ENCODE assay signal across 11 mouse cellular contexts in genomic region chr4:86294828-86295251, GRCm38 (mm10).
DNase-seq lines count a peak whose midpoint lies in the region; ATAC-seq lines count a peak whose summit lies in the region.
"Had no signal": no experiment of that assay in that cellular context is flagged by ENCODE, and none has a peak within 500 bp of the region (broad histone marks: within the 10 kb centered on the region; RNA-seq: fewer than 3 reads in every experiment).

No protein-coding gene starts in this region.

- no peak overlapping the region for H3K4me3 ChIP-seq in forebrain, embryonic 10.5 days
- H3K4me3 ChIP-seq in forebrain, embryonic 15.5 days, result no peak overlapping the region
- no peak overlapping the region for H3K4me3 ChIP-seq in kidney, embryonic 15.5 days (replicated peaks)
- H3K4me3 ChIP-seq: myocyte had no signal

- peaks cover 6% of the 10 kb centered on the region; the same call in 1 of the 2 replicates for H3K9me3 ChIP-seq in forebrain, embryonic 10.5 days
- no peaks in the 10 kb centered on the region for H3K9me3 ChIP-seq in forebrain, embryonic 15.5 days
- no peaks in the 10 kb centered on the region for H3K9me3 ChIP-seq in kidney, embryonic 15.5 days (replicated peaks)

- H3K4me2 ChIP-seq in forebrain, embryonic 15.5 days (replicated peaks), result no peak overlapping the region
- no peak overlapping the region for H3K4me2 ChIP-seq in kidney, embryonic 15.5 days

- H3K36me3 ChIP-seq in forebrain, embryonic 10.5 days (replicated peaks), result no peaks in the 10 kb centered on the region
- H3K36me3 ChIP-seq in forebrain, embryonic 15.5 days, result no peaks in the 10 kb centered on the region
- no peaks in the 10 kb centered on the region for H3K36me3 ChIP-seq in kidney, embryonic 15.5 days

- peak overlapping the region; percentile 62; the same call in 1 of the 2 replicates for H3K27ac ChIP-seq in forebrain, embryonic 10.5 days
- H3K27ac ChIP-seq in forebrain, embryonic 15.5 days (replicated peaks), result no peak overlapping the region
- peak overlapping the region; percentile 62 for H3K27ac ChIP-seq in kidney, embryonic 15.5 days

- no peak for ATAC-seq in forebrain, embryonic 15.5 days (replicated peaks)
- no peak for ATAC-seq in kidney, embryonic 15.5 days (replicated peaks; ENCODE audit: low FRiP score)

- peaks cover 19% of the 10 kb centered on the region for H3K4me1 ChIP-seq in forebrain, embryonic 10.5 days
- no peaks in the 10 kb centered on the region for H3K4me1 ChIP-seq in forebrain, embryonic 15.5 days
- H3K4me1 ChIP-seq in kidney, embryonic 15.5 days, result no peaks in the 10 kb centered on the region

- WGBS in forebrain, embryonic 10.5 days, result 47% methylated on average over 2 of the region's 2 CpGs
- WGBS in forebrain, embryonic 15.5 days, result 37% methylated on average over 2 of the region's 2 CpGs
- WGBS in kidney, embryonic 15.5 days, result 61% methylated on average over 2 of the region's 2 CpGs

- DNase-seq in forebrain, embryonic 10.5 days (ENCODE audit: extremely low spot score, low spot score), result no peak
- DNase-seq in kidney, adult 9 months, result no peak
- peak; percentile 47 for DNase-seq in Muller cell, postnatal 12 days (ENCODE audit: inconsistent ontology term)
- DNase-seq in hindlimb bud, embryonic 11.5 days (ENCODE audit: extremely low spot score, low read depth, low spot score), result peak; percentile 72
- no peak for DNase-seq in frontal cortex, postnatal 10 days (ENCODE audit: low spot score in 2 of 2)
- DNase-seq in natural killer cell, adult 2 months (ENCODE audit: low spot score in 2 of 2), result no peak
- DNase-seq: kidney, postnatal 25 days; retina, postnatal 1 day had no signal

- no peak overlapping the region for H3K9ac ChIP-seq in forebrain, embryonic 15.5 days (replicated peaks)
- H3K9ac ChIP-seq in kidney, embryonic 15.5 days, result no peak overlapping the region

- no peaks in the 10 kb centered on the region for H3K27me3 ChIP-seq in forebrain, embryonic 10.5 days (ENCODE audit: poor library complexity, severe bottlenecking)
- no peaks in the 10 kb centered on the region for H3K27me3 ChIP-seq in forebrain, embryonic 15.5 days
- H3K27me3 ChIP-seq in kidney, embryonic 15.5 days, result no peaks in the 10 kb centered on the region

Comparison
In these comparisons a context has a peak if more than half of its experiments do, and no peak if none do; other contexts are left out.
1. DNase-seq: peak in Muller cell, postnatal 12 days (single experiment) and hindlimb bud, embryonic 11.5 days (single experiment); none in forebrain, embryonic 10.5 days (single experiment), kidney, adult 9 months (single experiment), frontal cortex, postnatal 10 days (0 of 2) and natural killer cell, adult 2 months (0 of 2).